Mouse (Mus musculus) G1E (cell line): ENCODE measurements around the gene Micall1.

ENCODE experiments used
- CTCF ChIP-seq: IDR thresholded peaks from 2 replicates; pipeline ENCODE4 v1.5.1; 2012; ENCODE audit warnings: low read depth, low read length, inconsistent platforms, mixed read lengths
- GATA1 ChIP-seq: IDR thresholded peaks from 2 replicates; pipeline ENCODE4 v1.6.1; 2012; ENCODE audit warnings: borderline replicate concordance, low read length, inconsistent platforms, mixed read lengths
- GATA2 ChIP-seq: IDR thresholded peaks from 2 replicates; pipeline ENCODE4 v1.6.1; 2012; ENCODE audit warnings: low read depth, low read length, inconsistent platforms, borderline replicate concordance
- POLR2AphosphoS5 ChIP-seq: IDR thresholded peaks from 2 replicates; pipeline ENCODE4 v1.6.1; 2012; ENCODE audit warnings: low read depth, low read length, inconsistent platforms; ENCODE audit not compliant: insufficient replicate concordance
- TAL1 ChIP-seq: conservative IDR thresholded peaks from 2 replicates; pipeline ENCODE4 v1.6.1; 2012; ENCODE audit warnings: low read depth, low read length, inconsistent platforms, mixed read lengths

DNA sequence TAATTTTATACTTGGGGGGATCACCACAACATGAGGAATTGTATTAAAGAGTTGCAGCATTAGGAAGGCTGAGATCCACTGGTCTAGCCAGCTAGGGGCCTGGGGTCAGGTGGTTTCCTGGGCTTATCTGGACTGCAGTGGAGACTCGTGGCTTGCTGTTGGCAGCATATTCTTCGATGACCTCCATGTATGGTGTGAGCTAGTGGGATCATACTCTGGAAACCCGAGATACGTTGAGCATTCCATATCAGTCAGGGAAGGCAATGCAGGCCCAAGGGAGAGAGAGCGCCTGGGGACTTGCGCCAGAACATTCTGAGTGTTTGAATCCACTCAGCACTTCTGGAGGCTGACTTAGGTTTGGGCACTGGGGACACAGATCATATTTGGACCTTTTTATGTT lies 15.1 kb downstream of the Micall1 start:
- TF ChIP-seq POLR2AphosphoS5 (no peak), CTCF (no peak), TAL1 (no peak), GATA2 (no peak), GATA1 (no peak)
